Mouse (Mus musculus) inflammation-experienced regulatory T-cells, adult 16 weeks (primary cell): ENCODE measurements around the gene Phf11b. TPM values are rescaled to one million over a fixed set of nuclear protein-coding genes. Genes with fewer than 3 reads are reported as not detected.

Experiments used
- polyA plus RNA-seq: library from polyadenylated mRNA; unstranded; fragments of 100-300 nt; shearing (Covaris generic); gene quantifications from one replicate; pipeline ENCODE4 v1.2.1, GENCODE M21; 2017

Phf11b gene
- polyA plus RNA-seq = 196 TPM

DNA sequence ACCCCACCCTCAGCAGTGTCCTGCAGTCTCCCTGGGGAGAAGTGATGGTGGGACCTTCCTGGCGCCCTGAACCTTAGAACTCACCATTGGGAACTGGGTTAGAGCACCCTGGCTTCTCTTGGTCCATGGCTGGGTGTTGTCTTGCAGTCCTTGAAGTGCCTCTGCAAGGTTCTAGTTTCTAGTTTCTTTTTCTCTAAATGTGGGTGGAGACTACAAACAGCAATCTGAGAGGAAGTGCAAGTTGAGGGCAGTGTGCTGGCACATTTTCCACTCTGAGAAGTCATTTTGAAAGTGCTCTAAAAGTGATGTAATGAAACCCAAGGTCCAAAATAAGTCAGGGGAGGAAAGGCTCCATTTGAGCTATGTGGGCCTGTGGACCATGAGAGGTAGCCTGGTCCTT, at the start of gene Phf11b:
Gene Phf11b, minus strand, starts transcription at position 163 of the 400 bp plus-strand sequence.

GRCm38 (mm10) chr14:59365244-59365644, 24.1 kb upstream of the Phf11b start, which contains the start of gene Phf11d:
Phf11d (minus strand) TSS chr14:59365470.

GRCm38 (mm10) chr14:59297391-59297790, 43.8 kb downstream of the Phf11b start, which contains the start of gene Phf11a:
Phf11a (minus strand) TSS chr14:59297522.

Other genes with a start within 250 kb of the Phf11b start
- not detected for gene 1700129C05Rik, start 198.5 kb downstream of the Phf11b start, polyA plus RNA-seq
- not detected for gene Gm5142, start 162.6 kb downstream of the Phf11b start, polyA plus RNA-seq
- gene Rcbtb1, start 140.1 kb downstream of the Phf11b start, polyA plus RNA-seq = 26.2 TPM
- 11.1 TPM for gene Gm6904, start 81.1 kb downstream of the Phf11b start, polyA plus RNA-seq
- 39.7 TPM for gene Phf11a, start 43.8 kb downstream of the Phf11b start, polyA plus RNA-seq
- 15.3 TPM for gene Phf11d, start 24.1 kb upstream of the Phf11b start, polyA plus RNA-seq
- 20.5 TPM for gene Phf11c, start 54.0 kb upstream of the Phf11b start, polyA plus RNA-seq
- 21.4 TPM for gene Setdb2, start 99.5 kb upstream of the Phf11b start, polyA plus RNA-seq
- 68.5 TPM for gene Cab39l, start 99.6 kb upstream of the Phf11b start, polyA plus RNA-seq